Mouse (Mus musculus) cerebellum, adult 9-11 months (tissue): ENCODE measurements around the gene Olfr547.
"Not testable (repeated sequence)": the region's sequence is repeated elsewhere in the genome, so short reads cannot be mapped to it uniquely, and the experiment has no call there.

Experiments used
- DNase-seq: peaks from one replicate; pipeline ENCODE4 v3.0.0; 2022

Gene Olfr547

GRCm38 (mm10) chr7:102534449-102534848 lies at the start of gene Olfr547:
Gene Olfr547 (plus strand): TSS chr7:102534749.
- no peak for DNase-seq

GRCm38 (mm10) chr7:102484766-102485165 lies 49.8 kb upstream of the Olfr547 start:
- DNase-seq: not testable (repeated sequence)

GRCm38 (mm10) chr7:102486105-102486504 lies 48.4 kb upstream of the Olfr547 start:
- DNase-seq: no peak

GRCm38 (mm10) chr7:102488161-102488560 lies 46.4 kb upstream of the Olfr547 start, which contains the start of gene Olfr544:
Gene Olfr544 (minus strand): TSS chr7:102488313.
- no peak for DNase-seq

GRCm38 (mm10) chr7:102494416-102494815 lies 40.1 kb upstream of the Olfr547 start:
- not testable (repeated sequence) for DNase-seq

- DNase-seq: no peak
Observed at GRCm38 (mm10) chr7:102499473-102499872, 35.1 kb upstream of the Olfr547 start, which contains the start of gene Olfr545. Gene Olfr545 (minus strand): TSS chr7:102499573.

GRCm38 (mm10) chr7:102501986-102502385 lies 32.6 kb upstream of the Olfr547 start:
- peak; percentile 65 for DNase-seq

- DNase-seq: peak; percentile 69
Observed at GRCm38 (mm10) chr7:102506848-102507247, 27.7 kb upstream of the Olfr547 start.

GRCm38 (mm10) chr7:102508066-102508465 lies 26.5 kb upstream of the Olfr547 start:
- no peak for DNase-seq

GRCm38 (mm10) chr7:102508666-102509065 lies 25.9 kb upstream of the Olfr547 start:
- DNase-seq: no peak

GRCm38 (mm10) chr7:102509726-102510125 lies 24.8 kb upstream of the Olfr547 start:
- no peak for DNase-seq

- no peak for DNase-seq
Observed at GRCm38 (mm10) chr7:102511927-102512326, 22.6 kb upstream of the Olfr547 start.

GRCm38 (mm10) chr7:102512814-102513435 lies 21.6 kb upstream of the Olfr547 start:
- peak; percentile 78 for DNase-seq

GRCm38 (mm10) chr7:102514144-102514543 lies 20.4 kb upstream of the Olfr547 start:
- DNase-seq: no peak

- peak; percentile 55 for DNase-seq
Observed at GRCm38 (mm10) chr7:102516261-102517050, 18.1 kb upstream of the Olfr547 start.

GRCm38 (mm10) chr7:102517051-102517335 lies 17.6 kb upstream of the Olfr547 start:
- DNase-seq: no peak

GRCm38 (mm10) chr7:102529052-102529451 lies 5.5 kb upstream of the Olfr547 start:
- no peak for DNase-seq

- no peak for DNase-seq
Observed at GRCm38 (mm10) chr7:102540596-102540995, 6.0 kb downstream of the Olfr547 start, which contains the start of gene Olfr548-ps1. Gene Olfr548-ps1 (plus strand): TSS chr7:102540896.

- no peak for DNase-seq
Observed at GRCm38 (mm10) chr7:102541251-102541650, 6.7 kb downstream of the Olfr547 start.

- DNase-seq: no peak
Observed at GRCm38 (mm10) chr7:102549570-102549969, 15.0 kb downstream of the Olfr547 start, which contains the start of gene Olfr549. Gene Olfr549 (plus strand): TSS chr7:102549870.

GRCm38 (mm10) chr7:102553279-102553678 lies 18.7 kb downstream of the Olfr547 start:
- DNase-seq: no peak

- DNase-seq: peak; percentile 61
Observed at GRCm38 (mm10) chr7:102564999-102565997, 30.7 kb downstream of the Olfr547 start, which contains the start of gene Trim21. Gene Trim21 (minus strand): TSS chr7:102565486.

- DNase-seq: no peak
Observed at GRCm38 (mm10) chr7:102566219-102566618, 31.7 kb downstream of the Olfr547 start.
